In genomic region chr11:61146645-61147299, GRCm38 (mm10) we compare ENCODE assay signal across 8 mouse cellular contexts. TPM values are rescaled to one million over a fixed set of nuclear protein-coding genes. Genes with fewer than 3 reads are reported as not detected.
DNase-seq lines count a peak whose midpoint lies in the region; ATAC-seq and TF ChIP-seq lines count a peak whose summit lies in the region.

No protein-coding gene starts in this region.

- H3K9me3 ChIP-seq in forebrain, embryonic 14.5 days (replicated peaks; ENCODE audit: control insufficient read depth, low read length): no peaks in the 10 kb centered on the region
- no peaks in the 10 kb centered on the region for H3K9me3 ChIP-seq in kidney, postnatal 0 days (replicated peaks; ENCODE audit: low read length)

- H3K79me2 ChIP-seq in heart, adult 2 months (replicated peaks; ENCODE audit: control insufficient read depth, insufficient read depth, low read length): no peaks in the 10 kb centered on the region

- DNase-seq in heart, adult 2 months: no peak
- no peak for DNase-seq in heart, adult 8-10 months (ENCODE audit: low spot score)
- DNase-seq in adrenal gland, adult 2 months: peak; percentile 49
- DNase-seq in forebrain, embryonic 14.5 days (ENCODE audit: low spot score): peak; percentile 45
- DNase-seq in kidney, postnatal 0 days (ENCODE audit: low spot score): peak; percentile 57
- DNase-seq in thymus, postnatal 25 days: peak; percentile 33
- DNase-seq in right cerebral cortex, postnatal 36 days (ENCODE audit: low spot score in 2 of 2): no peak

- H3K36me3 ChIP-seq in heart, adult 2 months (ENCODE audit: control insufficient read depth, insufficient read depth, low read length): no peaks in the 10 kb centered on the region
- H3K36me3 ChIP-seq in forebrain, embryonic 14.5 days (ENCODE audit: control insufficient read depth, insufficient read depth, low read length): peaks cover 7% of the 10 kb centered on the region
- H3K36me3 ChIP-seq in kidney, postnatal 0 days (ENCODE audit: insufficient read depth, low read length): no peaks in the 10 kb centered on the region

- 0 out of 2 replicates have a peak, but pooled peaks have one; percentile 31 for ATAC-seq in forebrain, embryonic 14.5 days
- ATAC-seq in kidney, postnatal 0 days (replicated peaks; ENCODE audit: low FRiP score, low read depth): peak; percentile 36
- ATAC-seq in megakaryocyte-erythroid progenitor cell, adult 5-6 weeks (replicated peaks; ENCODE audit: low FRiP score, low TSS enrichment, poor library complexity, severe bottlenecking): 0 out of 2 replicates have a peak, but pooled peaks have one; percentile 15

- TF ChIP-seq CTCF in heart, adult 2 months (IDR thresholded peaks at IDR 0.05): peak; percentile 40
- peak; percentile 57 for TF ChIP-seq CTCF in kidney, postnatal 0 days (IDR thresholded peaks at IDR 0.05; ENCODE audit: low read depth)

- 33% methylated on average over 20 of the region's 20 CpGs for WGBS in heart, adult 2 months
- 18% methylated on average over 20 of the region's 20 CpGs for WGBS in forebrain, embryonic 14.5 days
- WGBS in kidney, postnatal 0 days: 21% methylated on average over 20 of the region's 20 CpGs

- no peaks in the 10 kb centered on the region for H3K27me3 ChIP-seq in heart, adult 2 months (ENCODE audit: control insufficient read depth, insufficient read depth, low read length)
- no peaks in the 10 kb centered on the region for H3K27me3 ChIP-seq in forebrain, embryonic 14.5 days (replicated peaks; ENCODE audit: control insufficient read depth, insufficient read depth, low read length)
- H3K27me3 ChIP-seq in kidney, postnatal 0 days (ENCODE audit: insufficient read depth, low read length): 0 out of 2 replicates have a peak, but pooled peaks cover 4% of the 10 kb centered on the region

- H3K9ac ChIP-seq in heart, adult 2 months (ENCODE audit: low read depth, low read length): no peak overlapping the region
- peak overlapping the region; percentile 58 for H3K9ac ChIP-seq in forebrain, embryonic 14.5 days (ENCODE audit: low read length)
- H3K9ac ChIP-seq in kidney, postnatal 0 days (ENCODE audit: low read depth, low read length): peak overlapping the region; percentile 46; the same call in 1 of the 2 replicates

- peak overlapping the region; percentile 71 for H3K4me2 ChIP-seq in forebrain, embryonic 14.5 days (ENCODE audit: low read length)
- peak overlapping the region; percentile 73 for H3K4me2 ChIP-seq in kidney, postnatal 0 days (ENCODE audit: low read length)

- intact Hi-C loops in heart, adult 2 months (cut with DNase I): no loop called here

- H3K4me1 ChIP-seq in heart, adult 2 months (ENCODE audit: control insufficient read depth, insufficient read depth, low read length): no peaks in the 10 kb centered on the region; the same call in 1 of the 2 replicates
- peaks cover 7% of the 10 kb centered on the region; the same call in 1 of the 2 replicates for H3K4me1 ChIP-seq in forebrain, embryonic 14.5 days (ENCODE audit: control insufficient read depth, insufficient read depth, low read length)
- peaks cover 5% of the 10 kb centered on the region; the same call in 1 of the 2 replicates for H3K4me1 ChIP-seq in kidney, postnatal 0 days (replicated peaks; ENCODE audit: insufficient read depth, low read length)

- TF ChIP-seq POLR2A in heart, adult 2 months (IDR thresholded peaks at IDR 0.05; ENCODE audit: insufficient read depth, low read depth, low read length): no peak

- no peak overlapping the region for H3K27ac ChIP-seq in heart, adult 2 months
- no peak overlapping the region for H3K27ac ChIP-seq in forebrain, embryonic 14.5 days (ENCODE audit: low read depth, low read length)
- no peak overlapping the region for H3K27ac ChIP-seq in kidney, postnatal 0 days

- no peak overlapping the region for H3K4me3 ChIP-seq in heart, adult 2 months
- peak overlapping the region; percentile 32 for H3K4me3 ChIP-seq in forebrain, embryonic 14.5 days (ENCODE audit: low read depth, low read length)
- peak overlapping the region; percentile 31 for H3K4me3 ChIP-seq in kidney, postnatal 0 days (replicated peaks; ENCODE audit: low read depth, low read length)

- TF ChIP-seq EP300 in heart, adult 2 months (IDR thresholded peaks at IDR 0.05; ENCODE audit: insufficient read depth, low read depth, low read length): no peak

RNA-seq across cellular contexts. Expression of gene Tnfrsf13b, which starts 20.2 kb away (rescaled TPM):
- total RNA-seq in heart, adult 2 months (2021): under 1 TPM; 0.25 to 0.70 TPM
- 1.5 and 4.4 TPM in 2 replicates for polyA plus RNA-seq in heart, adult 2 months (2012; rRNA removed)
- under 1 TPM; 0.56 to 0.75 (median 0.70) TPM for total RNA-seq in heart, adult 8-10 months (2022)
- under 1 TPM; 0.40 to 0.83 TPM for total RNA-seq in adrenal gland, adult 2 months (2021)
- polyA plus RNA-seq in adrenal gland, adult 2 months (2012; rRNA removed): 3.5 and 4.5 TPM in 2 replicates
- polyA plus RNA-seq in forebrain, embryonic 14.5 days (2014; fragmentation: Nextera tagmentation; extraction: Ambion mirVana): 1.1 and 1.2 TPM in 2 replicates
- polyA plus RNA-seq in kidney, postnatal 0 days (2015; fragmentation: Nextera tagmentation; extraction: Ambion mirVana): 1.2 and 1.7 TPM in 2 replicates
- total RNA-seq in megakaryocyte-erythroid progenitor cell, adult 5-6 weeks (2014; fragmentation: Nextera tagmentation): 2.3 TPM in 2 replicates
- 12.5 and 15.5 TPM in 2 replicates for total RNA-seq in megakaryocyte-erythroid progenitor cell, adult 5-6 weeks (2017)

RNA-seq across cellular contexts. Expression of gene Usp22, which starts 28.1 kb away (rescaled TPM):
- total RNA-seq in heart, adult 2 months (2021): 10 to 100 TPM; 21.7 to 27.1 TPM
- polyA plus RNA-seq in heart, adult 2 months (2012; rRNA removed): 22.6 and 26.7 TPM in 2 replicates
- 10 to 100 TPM; 29.3 to 38.2 (median 30.3) TPM for total RNA-seq in heart, adult 8-10 months (2022)
- total RNA-seq in adrenal gland, adult 2 months (2021): 10 to 100 TPM; 62.5 to 62.6 TPM
- 126 and 150 TPM in 2 replicates for polyA plus RNA-seq in adrenal gland, adult 2 months (2012; rRNA removed)
- polyA plus RNA-seq in forebrain, embryonic 14.5 days (2014; fragmentation: Nextera tagmentation; extraction: Ambion mirVana): 359 and 455 TPM in 2 replicates
- 73.0 and 85.5 TPM in 2 replicates for polyA plus RNA-seq in kidney, postnatal 0 days (2015; fragmentation: Nextera tagmentation; extraction: Ambion mirVana)
- 19.8 and 20.3 TPM in 2 replicates for total RNA-seq in megakaryocyte-erythroid progenitor cell, adult 5-6 weeks (2014; fragmentation: Nextera tagmentation)
- 23.9 and 24.0 TPM in 2 replicates for total RNA-seq in megakaryocyte-erythroid progenitor cell, adult 5-6 weeks (2017)

Comparison
In these comparisons a context has a peak if more than half of its experiments do, and no peak if none do; other contexts are left out.
1. DNase-seq: peak in adrenal gland, adult 2 months (single experiment), forebrain, embryonic 14.5 days (single experiment), kidney, postnatal 0 days (single experiment) and thymus, postnatal 25 days (single experiment); none in heart, adult 2 months (0 of 2), heart, adult 8-10 months (single experiment) and right cerebral cortex, postnatal 36 days (0 of 2).
2. Peak in every context shown above with its lines, with median percentiles within 50 percentile points of each other: ATAC-seq.